Mouse (Mus musculus) fat pad, adult 2 months (tissue): Measurements from ENCODE around the gene Sectm1a.
"Not testable (repeated sequence)": the region's sequence is repeated elsewhere in the genome, so short reads cannot be mapped to it uniquely, and the experiment has no call there.

Source experiments
- DNase-seq: peaks from one replicate; pipeline ENCODE4 v3.0.0-alpha.2; 2011; ENCODE audit warnings: low read depth, low spot score; ENCODE audit errors: extremely low read depth

Gene Sectm1a

DNA sequence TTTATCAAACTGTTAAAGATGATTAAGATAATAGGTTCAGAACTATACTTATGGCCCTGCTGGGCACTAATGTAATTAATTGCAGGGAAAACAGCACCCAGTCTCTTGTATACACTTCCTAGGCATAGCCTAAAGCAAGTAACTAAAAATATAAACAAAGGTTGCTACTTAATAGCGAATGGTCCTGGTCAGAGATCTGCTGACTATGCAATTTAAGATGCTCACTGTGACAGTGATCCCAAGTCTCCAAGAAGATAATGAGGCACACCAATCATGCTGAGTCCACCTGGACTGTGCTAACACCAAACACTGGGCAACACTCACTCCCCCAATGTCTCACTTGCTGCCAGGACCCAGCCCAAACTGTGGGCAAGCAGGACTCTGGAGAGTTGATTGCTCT lies 31.2 kb downstream of the Sectm1a start:
- no peak for DNase-seq

DNA sequence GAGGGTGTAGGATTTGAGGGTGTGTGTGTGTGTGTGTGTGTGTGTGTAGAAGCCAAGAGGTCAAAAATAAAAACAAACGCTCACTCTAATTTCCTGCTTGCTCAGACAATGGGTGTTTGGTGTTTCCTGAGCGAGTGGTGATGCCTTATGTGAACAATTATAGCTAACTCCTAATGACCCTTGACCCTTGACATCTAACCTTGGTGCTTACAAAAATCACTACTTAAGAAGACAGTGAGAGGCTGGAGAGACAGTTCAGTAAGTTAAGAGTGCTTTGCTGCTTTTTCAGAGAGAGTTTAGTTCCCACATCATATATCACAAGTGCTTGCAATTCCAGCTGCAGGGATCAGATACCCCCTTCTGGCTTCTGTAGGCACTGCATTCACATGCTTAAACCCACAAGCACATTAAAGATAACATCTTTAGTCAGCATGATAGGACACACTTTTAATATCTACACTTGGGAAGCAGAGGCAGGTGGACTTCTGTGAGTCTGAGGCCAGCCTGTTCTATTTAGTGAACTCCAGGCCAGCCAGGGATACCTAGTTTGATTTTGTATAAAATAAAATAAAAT lies 33.1 kb downstream of the Sectm1a start:
- no peak for DNase-seq

DNA sequence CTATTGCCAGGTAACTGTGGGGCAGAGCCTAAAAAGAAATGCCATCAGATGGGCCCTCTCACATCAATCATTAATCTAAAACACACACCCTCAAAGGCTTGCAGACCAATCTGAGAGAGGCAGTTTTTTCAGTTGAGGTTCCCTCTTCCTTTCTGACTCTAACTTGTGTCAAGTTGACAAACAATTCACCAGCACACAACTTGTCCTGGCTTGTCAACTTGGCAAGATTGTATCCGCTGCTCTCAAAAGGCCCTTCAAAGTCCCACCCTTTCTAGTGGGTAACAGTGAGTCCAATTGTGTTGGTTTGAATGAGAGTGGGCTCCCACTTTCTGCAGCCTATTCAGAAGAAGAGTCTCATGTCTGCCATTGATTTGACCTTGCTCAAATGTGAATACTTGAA lies 35.7 kb downstream of the Sectm1a start:
- DNase-seq = no peak

GRCm38 (mm10) chr11:121043025-121043424 lies 38.0 kb downstream of the Sectm1a start:
- DNase-seq = not testable (repeated sequence)

DNA sequence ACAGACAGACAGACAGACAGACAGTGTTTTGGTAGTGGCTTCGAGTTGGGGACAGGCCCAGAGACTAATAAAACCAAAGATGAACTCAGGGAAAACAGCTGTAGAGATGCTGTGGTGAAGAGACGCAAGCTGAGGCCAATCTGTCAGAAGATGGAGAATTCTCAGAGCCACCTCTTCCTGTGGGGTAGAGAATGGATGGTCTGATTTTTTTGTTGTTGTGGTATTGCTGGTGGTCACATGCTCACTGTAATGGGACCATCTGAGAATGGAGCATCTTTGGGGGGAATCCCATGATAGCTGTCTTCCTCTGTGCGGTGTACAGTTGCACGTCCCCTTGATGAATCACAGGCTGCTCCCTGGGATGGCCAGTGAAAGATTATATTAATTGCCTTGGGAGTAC lies 38.5 kb downstream of the Sectm1a start:
- no peak for DNase-seq

DNA sequence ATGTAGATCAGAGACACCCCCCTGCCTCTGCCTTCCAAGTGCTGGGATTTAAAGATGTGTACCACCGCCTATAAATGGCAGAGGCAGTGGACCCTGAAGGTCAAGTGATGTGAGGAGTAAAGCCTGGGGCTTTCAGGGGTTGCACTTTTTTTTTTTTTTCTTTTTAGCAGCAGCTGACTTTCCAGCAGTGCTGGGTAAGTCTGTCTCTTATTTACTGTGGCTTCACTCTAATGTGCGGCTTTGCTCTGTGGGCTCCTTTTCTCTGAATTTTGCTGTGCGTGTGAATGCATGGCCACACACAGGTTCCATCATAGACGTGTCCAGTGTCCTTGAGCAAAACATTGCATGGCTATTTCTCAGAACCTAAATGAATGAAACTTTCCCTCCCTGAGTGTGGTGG lies 39.4 kb downstream of the Sectm1a start:
- DNase-seq = no peak

DNA sequence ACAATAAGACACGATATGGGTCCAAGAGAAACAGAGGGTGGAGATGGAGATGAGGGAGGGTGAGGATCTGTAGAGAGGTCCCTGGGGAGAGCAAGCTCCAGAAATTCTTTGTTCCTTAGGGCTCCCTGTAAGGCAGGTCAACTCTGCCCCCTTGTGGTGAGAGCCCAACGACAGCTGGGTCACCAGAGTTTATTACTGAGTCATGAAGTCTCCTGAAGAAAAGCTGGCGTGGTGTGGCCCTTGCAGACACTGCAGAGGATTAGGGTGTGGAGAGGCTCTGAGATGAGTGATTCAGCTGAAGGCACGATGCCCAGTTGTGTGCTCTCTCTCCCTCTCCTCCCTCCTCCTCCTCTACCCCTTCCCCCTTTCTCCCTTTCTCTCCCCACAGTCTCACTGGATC lies 39.8 kb downstream of the Sectm1a start:
- DNase-seq = no peak

DNA sequence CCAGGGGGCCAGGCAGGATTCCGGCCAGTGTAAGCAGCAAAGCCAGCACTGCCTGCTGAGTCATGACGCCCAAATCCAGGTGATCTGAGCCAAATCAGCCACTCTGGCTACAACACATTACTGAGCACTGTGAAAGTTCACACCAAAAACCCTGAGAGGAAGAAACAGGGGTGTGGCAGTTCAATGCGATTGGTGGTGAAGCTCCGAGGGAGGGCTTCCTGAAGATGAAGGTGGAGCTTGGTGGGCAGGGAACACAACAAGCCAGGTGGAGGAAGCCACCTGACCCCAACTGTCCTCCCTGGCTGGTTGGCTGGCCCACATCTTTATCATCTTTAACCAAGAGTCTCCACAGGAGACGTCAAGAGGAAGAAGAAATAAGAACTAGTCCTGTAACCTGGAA lies 41.7 kb downstream of the Sectm1a start, which contains the start of gene Cd7:
Gene Cd7, minus strand, starts transcription at position 117 of the 400 bp plus-strand sequence.
- DNase-seq = no peak

GRCm38 (mm10) chr11:121038366-121039240 lies 42.4 kb downstream of the Sectm1a start:
- no peak for DNase-seq

GRCm38 (mm10) chr11:121033118-121033517 lies 47.9 kb downstream of the Sectm1a start:
- no peak for DNase-seq

- DNase-seq = no peak
Observed at GRCm38 (mm10) chr11:121027259-121027658, 53.8 kb downstream of the Sectm1a start.

DNA sequence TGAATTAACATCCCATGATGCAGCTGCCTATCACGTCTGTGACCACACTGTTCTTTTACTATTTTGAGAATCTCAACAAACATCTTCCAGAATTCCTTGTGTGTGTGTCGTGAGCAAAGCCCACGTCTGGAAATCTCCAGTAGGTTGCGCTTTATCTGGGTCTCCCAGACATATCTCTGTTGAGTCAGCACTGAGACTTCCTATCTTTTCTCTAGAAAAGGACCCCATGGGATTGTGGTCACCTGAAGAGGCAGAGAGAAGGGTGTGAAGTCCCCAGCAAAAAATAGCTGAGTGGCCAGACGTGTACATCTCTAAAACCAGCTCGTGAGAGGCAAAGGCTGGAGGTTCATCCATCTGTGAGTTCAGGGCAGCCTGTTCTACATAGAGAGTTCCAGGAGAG lies 56.9 kb downstream of the Sectm1a start:
- DNase-seq = no peak

- no peak for DNase-seq
Observed at GRCm38 (mm10) chr11:121019501-121019900, 61.5 kb downstream of the Sectm1a start.

DNA sequence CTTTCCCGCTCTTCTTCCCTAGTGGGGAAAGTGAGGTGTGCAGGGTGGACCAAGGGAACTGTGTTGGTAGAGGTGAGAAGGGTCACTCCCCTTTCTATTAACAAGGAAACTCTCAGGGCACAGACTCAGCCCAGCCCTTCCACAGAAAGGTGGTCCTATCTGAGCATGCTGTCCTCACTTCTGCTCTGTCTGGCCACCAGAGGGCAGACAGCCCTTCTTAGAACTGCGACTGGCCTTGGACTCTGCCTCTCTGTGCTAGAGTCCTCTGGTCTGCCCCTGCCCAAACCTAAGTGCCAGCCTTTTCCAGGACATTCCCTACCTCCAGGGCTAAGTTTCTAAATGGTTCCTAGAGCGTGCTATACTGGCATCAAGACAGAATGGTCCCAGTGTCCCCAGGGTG lies 63.3 kb downstream of the Sectm1a start:
- no peak for DNase-seq
